Mouse (Mus musculus): ENCODE results near the gene Gm960. TPM values are rescaled to one million over a fixed set of nuclear protein-coding genes. Genes with fewer than 3 reads are reported as not detected.

The Gm960 gene
- polyA plus RNA-seq (2012; ENCODE audit: low replicate concordance) = not detected in 2 replicates

DNA sequence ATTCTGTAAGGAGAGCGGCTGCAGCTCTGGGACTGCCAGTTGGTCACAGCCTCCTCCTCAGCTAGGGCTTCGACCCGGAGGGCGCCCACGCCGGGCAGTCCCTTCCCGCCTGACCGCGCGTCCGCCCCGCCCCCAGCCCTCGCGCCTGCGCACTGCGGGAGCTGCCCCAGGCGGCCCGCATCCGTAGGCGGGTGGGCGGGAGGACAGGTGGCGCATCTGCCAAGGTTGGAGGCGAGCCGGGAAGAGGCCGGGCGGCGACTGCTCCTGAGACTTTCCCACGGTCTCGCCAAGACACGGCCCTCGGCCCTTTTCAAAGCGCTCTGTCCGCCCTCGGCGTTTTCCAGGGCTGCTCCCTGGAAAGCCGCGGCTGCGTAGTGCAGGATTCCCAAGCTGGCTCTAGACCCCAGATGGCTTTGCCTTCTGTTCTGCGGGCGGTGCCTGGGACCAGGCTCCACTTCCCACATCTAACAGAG, at the start of gene Gm960:
Gene Gm960 (minus strand): TSS at position 464 of the 473 bp plus-strand sequence.

DNA sequence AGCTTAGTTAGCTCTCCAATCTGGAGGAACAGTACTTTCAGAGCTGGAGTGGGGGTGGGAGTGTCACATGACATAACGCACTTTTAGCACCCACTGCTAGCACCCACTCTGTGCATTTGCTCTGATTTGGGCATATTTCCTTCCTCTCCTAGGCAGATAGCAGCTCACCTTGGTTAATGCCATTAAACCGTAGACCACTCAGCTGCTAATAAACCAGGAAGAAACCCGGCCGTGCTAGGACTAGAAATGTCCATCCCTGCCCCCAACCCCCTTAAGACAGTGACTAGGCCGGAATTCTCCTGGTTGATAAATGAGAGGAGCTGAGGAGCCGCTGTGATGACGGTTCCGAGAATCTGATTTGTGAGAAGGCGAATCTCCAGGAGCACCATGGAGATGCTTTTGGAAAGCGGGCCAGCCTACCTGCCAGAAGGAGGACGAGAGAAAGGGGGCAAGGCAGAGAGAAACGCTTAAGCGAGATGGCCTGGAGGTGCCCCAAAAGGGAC, 12.7 kb upstream of the Gm960 start, which contains the start of gene Sptbn2:
Gene Sptbn2 (plus strand): TSS at position 70 of the 503 bp plus-strand sequence.

DNA sequence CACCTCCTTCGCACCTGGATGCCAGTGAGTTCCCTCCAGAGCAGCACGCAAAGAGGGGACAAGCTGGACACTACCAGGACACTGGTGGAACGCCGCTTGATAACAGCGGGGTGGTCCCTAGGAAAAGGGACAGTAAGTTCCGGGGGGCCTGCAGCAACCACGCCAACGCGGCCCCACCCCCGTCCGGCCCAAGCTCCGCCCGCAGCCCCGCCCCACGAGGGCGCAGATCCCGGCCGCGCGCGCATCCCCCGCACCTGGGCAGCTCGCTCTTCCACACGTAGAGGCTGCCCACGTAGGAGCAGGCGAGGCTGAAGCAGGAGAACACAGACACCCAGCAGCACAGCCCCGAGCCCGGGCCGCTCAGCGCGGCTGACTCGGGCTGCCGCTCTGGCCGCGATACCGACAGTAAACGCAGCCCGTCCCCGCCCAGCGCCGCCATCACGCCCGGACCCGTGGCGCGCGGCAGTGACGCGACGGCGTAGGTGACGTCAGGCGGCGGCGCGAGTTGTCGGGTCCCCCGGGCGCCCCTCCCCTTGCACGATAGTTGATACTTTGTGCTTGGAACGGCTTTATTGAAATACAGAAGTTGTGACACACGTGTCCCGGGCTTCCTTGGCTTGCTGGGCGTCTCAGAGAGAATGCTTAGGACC, 73.2 kb downstream of the Gm960 start, which contains the start of gene Rce1:
Gene Rce1 (minus strand): TSS at position 463 of the 650 bp plus-strand sequence.

DNA sequence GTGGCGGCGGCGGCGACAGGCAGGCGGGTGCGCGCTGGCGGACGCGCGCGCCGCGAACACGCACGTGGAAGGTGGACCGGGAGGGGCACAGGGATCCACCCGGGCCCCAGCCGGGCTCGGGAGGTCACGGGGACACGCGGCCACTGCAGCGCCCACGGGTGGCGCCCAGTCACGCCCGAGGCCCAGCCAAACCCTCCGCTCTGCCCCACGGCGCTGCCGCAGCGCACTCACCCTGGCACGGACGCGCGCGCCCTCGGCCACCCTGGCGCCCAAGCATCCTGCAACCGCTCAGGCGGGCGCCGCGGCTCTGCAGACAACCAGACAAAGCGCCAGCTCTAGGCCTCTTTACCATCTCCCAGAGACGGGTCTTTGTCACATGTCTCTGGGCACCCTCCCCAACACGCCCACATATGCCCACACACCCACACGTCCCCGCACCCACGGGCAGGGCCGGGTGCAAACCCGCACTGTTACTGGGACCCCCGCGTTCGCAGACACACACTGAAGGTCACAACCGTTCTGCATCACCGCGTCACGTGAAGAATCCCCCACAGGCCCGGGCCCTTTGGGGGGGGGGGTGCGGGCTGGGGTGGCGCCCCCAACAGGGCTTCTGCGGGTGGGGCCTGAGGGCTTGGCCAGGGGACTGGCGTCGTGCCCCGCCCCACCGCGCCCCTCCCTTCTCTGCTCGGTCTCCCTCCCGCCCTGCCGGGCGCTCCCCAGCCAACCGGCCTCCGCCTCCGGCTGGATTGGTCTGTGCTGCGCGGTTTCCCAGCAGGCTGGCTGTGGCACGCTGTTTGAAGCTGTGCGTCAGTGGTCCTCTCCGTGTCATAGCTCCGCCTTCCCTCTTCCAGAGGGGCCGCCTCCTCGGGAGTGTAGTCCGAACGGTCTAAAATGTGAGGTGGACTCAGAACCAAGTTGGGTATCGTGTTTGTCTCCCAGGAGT, 83.0 kb downstream of the Gm960 start, which contains the start of gene Lrfn4:
Gene Lrfn4 (minus strand): TSS at position 517 of the 943 bp plus-strand sequence.

Other genes with a start within 250 kb of the Gm960 start
- not detected in 2 replicates for gene Syt12, start 221.2 kb downstream of the Gm960 start, polyA plus RNA-seq (2012; ENCODE audit: low replicate concordance)
- not detected in 2 replicates for gene 2010003K11Rik, start 200.1 kb downstream of the Gm960 start, polyA plus RNA-seq (2012; ENCODE audit: low replicate concordance)
- 3.3 and 9.6 TPM in 2 replicates for gene Pcx, start 188.2 kb downstream of the Gm960 start, polyA plus RNA-seq (2012; ENCODE audit: low replicate concordance)
- 0.86 and 0.90 TPM in 2 replicates for gene Lrfn4, start 83.0 kb downstream of the Gm960 start, polyA plus RNA-seq (2012; ENCODE audit: low replicate concordance)
- 15.3 and 49.3 TPM in 2 replicates for gene Rce1, start 73.0 kb downstream of the Gm960 start, polyA plus RNA-seq (2012; ENCODE audit: low replicate concordance)
- gene Sptbn2, start 12.5 kb upstream of the Gm960 start, polyA plus RNA-seq (2012; ENCODE audit: low replicate concordance) = 0.14 and 0.16 TPM in 2 replicates
- gene Rbm4b, start 57.8 kb upstream of the Gm960 start, polyA plus RNA-seq (2012; ENCODE audit: low replicate concordance) = 8.5 and 11.5 TPM in 2 replicates
- 6.9 and 16.0 TPM in 2 replicates for gene Rbm4, start 95.2 kb upstream of the Gm960 start, polyA plus RNA-seq (2012; ENCODE audit: low replicate concordance)
- 3.8 and 4.1 TPM in 2 replicates for gene Gm21992, start 112.9 kb upstream of the Gm960 start, polyA plus RNA-seq (2012; ENCODE audit: low replicate concordance)
- gene Rbm14, start 113.0 kb upstream of the Gm960 start, polyA plus RNA-seq (2012; ENCODE audit: low replicate concordance) = 20.9 and 36.1 TPM in 2 replicates
- gene Ccs, start 140.7 kb upstream of the Gm960 start, polyA plus RNA-seq (2012; ENCODE audit: low replicate concordance) = 12.7 and 51.8 TPM in 2 replicates
- gene Ccdc87, start 140.7 kb upstream of the Gm960 start, polyA plus RNA-seq (2012; ENCODE audit: low replicate concordance) = not detected in 2 replicates
- gene Ctsf, start 156.5 kb upstream of the Gm960 start, polyA plus RNA-seq (2012; ENCODE audit: low replicate concordance) = 11.0 and 13.2 TPM in 2 replicates
- gene Actn3, start 179.2 kb upstream of the Gm960 start, polyA plus RNA-seq (2012; ENCODE audit: low replicate concordance) = 0.22 and 0.38 TPM in 2 replicates
- 4.0 and 5.5 TPM in 2 replicates for gene Zdhhc24, start 180.0 kb upstream of the Gm960 start, polyA plus RNA-seq (2012; ENCODE audit: low replicate concordance)
- 2.5 and 3.9 TPM in 2 replicates for gene Bbs1, start 208.0 kb upstream of the Gm960 start, polyA plus RNA-seq (2012; ENCODE audit: low replicate concordance)
- gene Dpp3, start 229.6 kb upstream of the Gm960 start, polyA plus RNA-seq (2012; ENCODE audit: low replicate concordance) = 53.2 and 59.1 TPM in 2 replicates
- gene Peli3, start 244.5 kb upstream of the Gm960 start, polyA plus RNA-seq (2012; ENCODE audit: low replicate concordance) = 0.70 and 1.6 TPM in 2 replicates